Mouse (Mus musculus) Patski (cell line): ENCODE results near the gene Fxr2. TPM values are rescaled to one million over a fixed set of nuclear protein-coding genes. Genes with fewer than 3 reads are reported as not detected.

Experiments
- ATAC-seq: fragments of 100-300 bp; one replicate; pipeline ENCODE4 v1.8.0; 2021
- CTCF ChIA-PET: fragments of 350-600 bp; sonication (Branson Sonifier 250); formaldehyde crosslinking; loops from one replicate; lab custom pipeline; 2022; ENCODE audit warnings: inconsistent platforms; lab: Charles Lee
- POLR2A ChIA-PET: fragments of 350-600 bp; sonication (Branson Sonifier 250); formaldehyde crosslinking; loops from one replicate; lab custom pipeline; 2022; ENCODE audit warnings: antibody characterized with exemption, inconsistent platforms; lab: Charles Lee
- DNase-seq: peaks from one replicate; pipeline ENCODE4 v3.0.0-alpha.2; 2011; ENCODE audit warnings: low read depth, low spot score
- H3K27me3 ChIP-seq: fragments of 371-371 bp; one replicate; pipeline ENCODE4 v1.5.1; 2021
- CTCF ChIP-seq: fragments of 100-300 bp; IDR thresholded peaks from one replicate; pipeline ENCODE4 v1.5.1; 2021
- in situ Hi-C: fragments of 300-500 bp; cut with MboI; formaldehyde crosslinking; loops from 3 replicates; pipeline ENCODE4 v1.11.1; 2018; ENCODE audit warnings: low pct_unique_long_range_greater_than_20kb, mixed read lengths
- polyA plus RNA-seq: library from polyadenylated mRNA; unstranded; gene quantifications from one replicate; pipeline ENCODE4 v1.2.3, GENCODE M21; 2021

Gene Fxr2
- 82.4 TPM for polyA plus RNA-seq

DNA sequence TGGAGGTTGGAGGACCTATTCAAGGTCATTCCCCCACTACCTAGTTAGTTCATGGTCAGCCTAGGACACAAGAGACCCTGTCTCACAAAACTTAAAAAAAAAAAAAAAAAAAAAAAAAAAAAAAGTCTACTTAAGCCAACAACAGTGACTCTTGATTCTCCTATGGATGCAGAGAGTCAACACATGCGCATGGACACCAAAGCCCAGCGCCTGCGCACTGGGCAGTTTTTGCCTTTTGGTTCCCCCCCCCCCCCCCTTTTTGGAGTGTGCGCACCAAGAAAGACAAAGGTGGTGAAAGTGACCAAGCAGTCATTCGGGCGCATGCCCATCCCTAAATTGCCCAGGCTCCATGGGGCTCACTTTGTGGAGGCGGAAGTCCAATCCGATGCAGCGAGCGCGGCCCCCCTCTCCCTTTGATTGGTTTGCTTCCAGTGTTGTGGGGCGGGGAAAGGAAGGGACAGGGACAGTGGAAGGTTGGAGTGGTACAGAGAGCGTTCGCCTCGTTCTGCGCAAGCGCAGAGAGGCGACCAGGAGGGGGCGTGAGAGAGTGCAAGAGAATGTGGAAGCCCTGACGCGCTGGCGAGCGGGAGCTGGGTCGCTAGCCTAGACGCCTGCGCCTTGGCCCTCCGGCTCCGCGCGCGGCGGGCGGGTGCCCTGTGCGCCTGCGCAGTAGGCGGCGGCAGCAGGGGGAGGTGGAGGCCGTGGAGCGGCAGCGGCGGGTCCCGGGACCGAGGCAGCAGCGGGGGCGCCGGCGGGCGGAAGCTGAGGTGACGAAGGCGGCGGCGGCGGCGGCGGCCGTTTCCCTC lies at the start of gene Fxr2:
Gene Fxr2, plus strand, starts transcription at position 707 of the 806 bp plus-strand sequence.
- POLR2A ChIA-PET, result interaction anchor here (0.7 kb wide), 1 partner anchor 224 kb away, joined by 3 read pairs; no protein-coding TSS in a partner anchor
- no peaks in the 10 kb centered on the region for H3K27me3 ChIP-seq
- CTCF ChIA-PET, result interaction anchor here (1.1 to 3.8 kb wide), 3 partner anchors 9 to 28 kb away, joined by 3 to 20 read pairs (median 3); partner anchors contain the start of gene Sox15
- in situ Hi-C loops, result no loop called here
- TF ChIP-seq CTCF, result peak; percentile 98
- DNase-seq, result peak; percentile 96
- ATAC-seq, result peak; percentile 98

DNA sequence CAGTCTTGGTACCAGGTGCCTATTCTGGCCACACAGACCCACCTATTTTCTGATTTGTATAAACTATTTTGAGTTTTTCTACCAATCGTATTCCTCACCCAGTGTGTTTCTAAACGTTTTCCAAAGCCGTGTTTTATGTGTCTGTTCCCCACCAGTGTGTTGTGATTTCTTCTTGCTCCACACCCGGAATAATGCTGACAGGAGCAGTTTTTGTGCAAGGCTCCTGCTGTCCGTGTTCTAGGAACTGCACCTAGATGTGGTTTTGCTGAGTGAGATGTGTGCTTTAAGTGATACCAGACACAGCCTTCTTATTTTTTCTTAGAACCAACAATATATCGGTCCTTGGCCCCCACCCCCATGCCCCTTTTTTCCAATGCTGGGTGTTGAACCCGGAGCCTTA lies 48.8 kb upstream of the Fxr2 start:
- H3K27me3 ChIP-seq, result no peaks in the 10 kb centered on the region
- ATAC-seq, result no peak
- ChIA-PET POLR2A (no interaction called here), CTCF (no interaction called here)
- in situ Hi-C loops, result loop anchor here (5.0 kb wide), 1 partner anchor 38 kb away; the partner anchor contains the start of gene Sat2
- DNase-seq, result no peak
- TF ChIP-seq CTCF, result no peak

DNA sequence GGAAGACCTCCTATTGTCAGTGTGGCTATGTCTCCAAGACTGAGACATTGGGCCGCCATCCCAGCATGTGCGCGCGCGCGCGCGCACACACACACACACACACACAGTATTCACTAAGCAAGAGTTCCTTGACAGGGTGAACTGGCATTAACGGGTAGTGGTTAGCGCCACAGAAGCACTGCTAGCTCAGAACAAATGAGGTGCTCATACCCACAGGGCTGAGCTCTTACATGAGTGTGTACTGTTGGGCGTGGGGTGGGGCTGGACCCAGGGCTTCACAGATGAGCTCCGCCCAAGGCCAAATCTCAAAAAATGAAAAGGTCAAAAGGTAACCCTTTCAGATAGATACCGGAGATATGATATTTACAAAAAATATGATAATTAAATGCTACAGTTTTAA lies 47.9 kb upstream of the Fxr2 start:
- no peak for TF ChIP-seq CTCF
- in situ Hi-C loops, result loop anchor here (5.0 kb wide), 1 partner anchor 37 kb away; the partner anchor contains the start of gene Sat2
- no peaks in the 10 kb centered on the region for H3K27me3 ChIP-seq
- ATAC-seq (no peak), DNase-seq (no peak)
- CTCF ChIA-PET, result interaction anchor here (2.1 kb wide), 1 partner anchor 29 kb away, joined by 7 read pairs; no protein-coding TSS in a partner anchor
- POLR2A ChIA-PET, result no interaction called here

DNA sequence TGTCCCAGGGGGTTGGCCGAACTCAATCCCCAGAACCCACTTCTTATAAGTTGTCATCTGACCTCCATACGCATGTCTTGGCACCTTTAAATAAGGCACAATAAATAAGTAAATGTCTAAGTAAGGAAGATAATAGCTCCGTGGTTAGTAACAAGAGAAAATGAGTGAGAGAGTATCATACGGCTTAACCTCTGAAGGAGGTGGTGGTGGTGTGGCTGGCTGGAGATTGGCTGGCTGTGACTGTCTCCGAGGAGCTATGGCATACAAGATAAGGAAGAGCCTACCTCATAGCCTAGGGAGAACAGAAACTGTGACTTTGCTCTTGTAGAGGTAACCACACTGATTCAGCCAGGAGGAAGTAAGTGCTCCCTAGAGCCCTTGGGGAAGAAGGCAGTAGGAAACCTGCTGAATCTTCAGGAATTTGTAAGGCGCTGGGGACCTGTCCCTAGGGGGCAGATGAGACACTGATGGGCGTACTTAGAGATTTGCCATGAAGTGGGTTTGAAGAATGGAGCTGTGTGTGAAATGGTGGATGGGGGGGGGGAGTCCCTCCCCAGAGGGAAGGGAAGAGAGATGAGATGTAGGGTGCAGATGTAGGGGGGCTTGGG lies 47.0 kb upstream of the Fxr2 start:
- ChIA-PET CTCF (interaction anchor here (1.0 to 2.1 kb wide), 2 partner anchors 12 to 28 kb away, joined by 3 to 7 read pairs; no protein-coding TSS in a partner anchor), POLR2A (interaction anchor here (0.6 kb wide), 1 partner anchor 28 kb away, joined by 5 read pairs; no protein-coding TSS in a partner anchor)
- in situ Hi-C loops, result no loop called here
- ATAC-seq (no peak), DNase-seq (no peak)
- H3K27me3 ChIP-seq, result no peaks in the 10 kb centered on the region
- TF ChIP-seq CTCF, result no peak

DNA sequence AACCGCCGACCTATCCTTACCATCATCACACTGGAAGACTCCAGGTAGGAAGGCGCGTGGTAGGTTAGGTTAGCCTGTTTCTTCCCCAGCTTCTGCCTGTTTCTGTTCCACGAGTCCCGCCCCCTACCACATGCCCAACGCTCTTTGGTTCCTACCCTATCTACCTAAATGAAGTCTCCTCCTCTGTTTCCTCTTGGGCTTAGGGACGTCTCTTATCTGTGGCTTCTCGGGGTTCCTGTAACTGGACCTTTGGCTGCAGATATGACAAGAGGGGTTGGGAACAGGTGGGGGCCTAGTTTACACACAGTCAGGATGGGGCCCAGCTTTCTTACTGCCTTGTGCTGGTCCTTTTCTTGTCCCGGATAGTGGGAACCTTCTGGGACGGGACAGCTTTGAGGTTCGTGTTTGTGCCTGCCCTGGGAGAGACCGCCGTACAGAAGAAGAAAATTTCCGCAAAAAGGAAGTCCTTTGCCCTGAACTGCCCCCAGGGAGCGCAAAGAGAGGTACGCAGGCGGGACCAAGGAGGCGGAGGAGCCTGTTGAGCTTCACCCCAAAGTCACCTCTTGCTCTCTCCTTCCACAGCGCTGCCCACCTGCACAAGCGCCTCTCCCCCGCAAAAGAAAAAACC lies 43.5 kb upstream of the Fxr2 start:
- ChIA-PET CTCF (no interaction called here), POLR2A (no interaction called here)
- in situ Hi-C loops, result no loop called here
- TF ChIP-seq CTCF, result no peak
- no peaks in the 10 kb centered on the region for H3K27me3 ChIP-seq
- ATAC-seq (no peak), DNase-seq (no peak)

DNA sequence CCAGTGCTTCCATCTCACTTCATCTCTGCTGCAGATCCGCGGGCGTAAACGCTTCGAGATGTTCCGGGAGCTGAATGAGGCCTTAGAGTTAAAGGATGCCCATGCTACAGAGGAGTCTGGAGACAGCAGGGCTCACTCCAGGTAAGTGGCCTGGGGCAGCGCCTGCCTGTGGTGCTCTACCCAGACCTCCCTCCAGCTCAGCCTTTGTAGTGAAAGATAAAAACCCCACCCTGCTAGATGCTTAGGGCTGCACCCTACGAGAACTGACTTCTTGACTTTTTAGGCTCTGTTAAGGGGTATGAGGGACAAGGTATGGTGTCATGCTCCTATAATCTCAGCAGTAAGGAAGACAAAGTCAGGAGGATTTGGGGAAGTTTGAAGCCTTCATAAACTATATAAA lies 42.2 kb upstream of the Fxr2 start:
- in situ Hi-C loops, result no loop called here
- no peak for TF ChIP-seq CTCF
- no peaks in the 10 kb centered on the region for H3K27me3 ChIP-seq
- ChIA-PET CTCF (no interaction called here), POLR2A (interaction anchor here (1.3 kb wide), 1 partner anchor 9 kb away, joined by 4 read pairs; no protein-coding TSS in a partner anchor)
- no peak for ATAC-seq
- DNase-seq, result no peak

DNA sequence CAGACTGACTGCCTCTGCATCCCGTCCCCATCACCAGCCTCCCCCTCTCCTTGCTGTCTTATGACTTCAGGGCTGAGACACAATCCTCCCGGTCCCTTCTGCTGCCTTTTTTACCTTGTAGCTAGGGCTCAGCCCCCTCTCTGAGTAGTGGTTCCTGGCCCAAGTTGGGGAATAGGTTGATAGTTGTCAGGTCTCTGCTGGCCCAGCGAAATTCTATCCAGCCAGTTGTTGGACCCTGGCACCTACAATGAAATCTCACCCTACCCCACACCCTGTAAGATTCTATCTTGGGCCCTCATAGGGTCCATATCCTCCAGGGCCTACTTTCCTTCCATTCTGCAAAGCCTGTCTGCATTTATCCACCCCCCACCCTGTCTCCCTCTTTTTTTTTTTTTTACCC lies 41.4 kb upstream of the Fxr2 start:
- ATAC-seq, result no peak

DNA sequence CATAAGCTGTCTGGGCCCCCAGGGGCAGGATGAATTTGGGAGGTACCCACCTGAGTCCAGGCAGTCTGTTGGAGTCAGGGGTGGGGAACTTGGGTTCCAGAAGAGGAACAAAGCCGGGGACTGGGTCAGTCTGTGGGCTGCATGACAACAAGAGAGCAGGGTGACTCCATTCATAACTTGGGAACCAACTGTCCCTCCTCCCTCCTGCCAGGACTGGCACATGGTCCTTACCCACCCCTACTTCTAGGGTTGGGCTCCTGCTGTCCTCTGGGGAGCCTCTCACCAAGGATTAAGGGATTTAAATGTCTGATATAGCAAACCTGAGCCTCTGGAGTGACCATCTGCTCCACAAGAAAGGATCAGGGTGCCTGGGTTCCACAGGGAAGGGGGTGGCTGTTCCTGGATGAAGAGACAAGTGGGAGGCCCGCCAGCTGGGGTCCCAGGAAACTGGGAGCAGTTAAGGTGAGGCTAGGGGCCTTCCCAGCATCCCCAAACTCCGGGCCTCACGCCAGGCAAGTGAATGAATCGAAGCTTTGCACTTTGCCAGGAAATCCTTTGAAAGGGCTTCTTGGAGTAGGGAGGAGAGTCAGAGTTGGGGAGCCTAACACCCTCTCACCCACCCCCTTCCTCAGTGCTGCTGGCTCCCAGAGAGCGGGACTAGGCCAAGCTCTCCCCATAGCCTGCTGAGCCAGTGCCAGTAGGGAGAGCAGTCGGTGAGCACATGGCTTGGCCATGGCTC lies 40.7 kb upstream of the Fxr2 start:
- in situ Hi-C loops, result no loop called here
- POLR2A ChIA-PET, result no interaction called here
- no peaks in the 10 kb centered on the region for H3K27me3 ChIP-seq
- ATAC-seq (no peak), DNase-seq (no peak)
- CTCF ChIA-PET, result no interaction called here
- TF ChIP-seq CTCF, result no peak

More for the DNA sequence above, 41.4 kb upstream of the Fxr2 start:
- TF ChIP-seq CTCF, result no peak
- CTCF ChIA-PET, result no interaction called here
- DNase-seq, result no peak
- H3K27me3 ChIP-seq, result no peaks in the 10 kb centered on the region
- POLR2A ChIA-PET, result interaction anchor here (0.5 to 1.3 kb wide), 2 partner anchors 9 to 666 kb away, joined by 3 to 4 read pairs; no protein-coding TSS in a partner anchor
- in situ Hi-C loops, result no loop called here

DNA sequence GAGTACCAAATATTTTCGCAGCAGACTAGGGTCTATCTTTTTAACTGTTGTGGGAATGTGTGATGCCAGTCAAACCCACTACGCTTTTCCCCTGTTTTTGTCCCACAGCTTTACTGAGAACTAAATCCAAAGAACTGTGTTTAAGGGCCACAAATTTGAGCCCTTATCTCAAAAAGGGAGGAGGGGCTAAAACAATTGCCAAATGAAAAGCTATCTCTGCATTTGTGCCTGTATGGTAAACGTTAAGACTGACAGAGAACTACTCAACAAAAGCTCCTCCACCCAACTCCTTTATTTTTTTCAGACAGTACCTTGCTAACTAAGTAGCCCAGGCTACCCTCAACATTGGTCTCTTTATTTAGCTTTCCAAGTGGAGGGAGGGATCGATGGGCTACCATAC lies 40.0 kb upstream of the Fxr2 start:
- DNase-seq, result no peak
- POLR2A ChIA-PET, result no interaction called here
- no peak for ATAC-seq
- TF ChIP-seq CTCF, result no peak
- CTCF ChIA-PET, result no interaction called here
- H3K27me3 ChIP-seq, result no peaks in the 10 kb centered on the region
- in situ Hi-C loops, result no loop called here

DNA sequence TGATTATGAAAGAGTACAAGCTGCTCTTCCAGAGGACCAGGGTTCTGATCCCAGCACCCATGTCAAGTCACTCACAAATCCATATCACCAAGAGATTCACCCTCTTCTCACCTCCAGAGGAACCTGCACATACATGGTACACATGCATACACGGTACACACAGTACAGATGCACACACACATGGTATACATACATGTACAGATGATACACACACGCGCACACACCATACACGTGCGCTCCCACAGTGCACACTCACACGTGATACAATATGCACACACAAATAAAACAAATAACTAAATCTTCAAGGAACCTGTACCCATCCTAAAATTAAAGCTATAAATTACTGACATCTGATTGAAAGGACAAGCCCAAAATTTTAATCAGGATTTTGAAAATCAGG lies 37.9 kb upstream of the Fxr2 start:
- in situ Hi-C loops, result no loop called here

More for the DNA sequence above, 37.9 kb upstream of the Fxr2 start:
- ATAC-seq, result no peak
- no peak for TF ChIP-seq CTCF
- POLR2A ChIA-PET, result no interaction called here
- CTCF ChIA-PET, result no interaction called here
- no peak for DNase-seq
- no peaks in the 10 kb centered on the region for H3K27me3 ChIP-seq
